Mouse (Mus musculus): ENCODE data around the gene Evi5. TPM values are rescaled to one million over a fixed set of nuclear protein-coding genes. Genes with fewer than 3 reads are reported as not detected.

Evi5 gene
- polyA plus RNA-seq, 1 experiment, result 16.5 TPM

GRCm38 (mm10) chr5:107831351-107831750, 43.6 kb downstream of the Evi5 start:
- no peak for TF ChIP-seq CTCF (IDR thresholded peaks at IDR 0.05; ENCODE audit: insufficient read depth, low read length)
- no peak for TF ChIP-seq POLR2A (IDR thresholded peaks at IDR 0.05; ENCODE audit: borderline replicate concordance, extremely low read depth, low read depth, low read length)
- Histone ChIP-seq H3K4me3 (replicated peaks; ENCODE audit: extremely low read depth, low read depth, low read length) (no peak overlapping the region), H3K4me1 (ENCODE audit: control insufficient read depth, insufficient read depth, low read length) (peaks cover 2% of the 10 kb centered on the region; the same call in 1 of the 2 replicates)
- DNase-seq, result no peak
- 85% methylated on average over 3 of the region's 3 CpGs for WGBS

DNA sequence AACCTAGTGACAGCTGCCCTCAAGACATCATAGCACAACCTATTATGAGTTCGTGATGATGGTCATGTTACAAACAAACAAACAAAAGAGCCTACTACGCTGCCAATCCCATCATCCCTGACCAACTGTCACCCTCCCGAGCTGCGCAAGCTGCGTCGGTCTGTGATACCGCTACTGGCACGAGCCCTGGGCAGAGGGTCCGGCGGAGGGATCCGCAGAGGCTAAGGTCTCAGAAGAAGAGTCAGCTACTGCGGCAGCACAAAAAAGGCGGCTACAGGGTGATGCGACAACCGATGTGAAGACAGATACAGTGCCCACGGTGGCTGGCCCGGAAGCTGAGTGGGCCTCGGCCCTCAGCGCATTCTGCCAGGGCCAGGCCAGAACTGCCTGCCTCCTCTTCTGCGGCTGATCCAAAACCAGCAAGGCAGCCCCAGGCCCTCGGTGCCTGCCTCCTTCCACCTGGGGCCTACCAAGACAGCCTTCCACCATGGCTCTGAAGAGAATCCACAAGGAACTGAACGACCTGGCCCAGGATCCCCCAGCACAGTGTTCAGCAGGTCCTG, 44.8 kb downstream of the Evi5 start, which contains the start of gene Ube2d2b:
TSS of gene Ube2d2b (plus strand) at position 102 of the 563 bp plus-strand sequence.
- Histone ChIP-seq H3K4me1 (ENCODE audit: control insufficient read depth, insufficient read depth, low read length) (peaks cover 5% of the 10 kb centered on the region; the same call in 1 of the 2 replicates), H3K4me3 (replicated peaks; ENCODE audit: extremely low read depth, low read depth, low read length) (no peak within 1 kb of the TSS)
- 94% methylated on average over 22 of the region's 22 CpGs for WGBS
- TF ChIP-seq CTCF (IDR thresholded peaks at IDR 0.05; ENCODE audit: insufficient read depth, low read length) (no peak), POLR2A (IDR thresholded peaks at IDR 0.05; ENCODE audit: borderline replicate concordance, extremely low read depth, low read depth, low read length) (no peak)
- no peak for DNase-seq

GRCm38 (mm10) chr5:107822521-107822920, 52.4 kb downstream of the Evi5 start:
- Histone ChIP-seq H3K4me1 (ENCODE audit: control insufficient read depth, insufficient read depth, low read length) (peaks cover 2% of the 10 kb centered on the region; the same call in 1 of the 2 replicates), H3K4me3 (replicated peaks; ENCODE audit: extremely low read depth, low read depth, low read length) (no peak overlapping the region)
- TF ChIP-seq CTCF (IDR thresholded peaks at IDR 0.05; ENCODE audit: insufficient read depth, low read length) (no peak), POLR2A (IDR thresholded peaks at IDR 0.05; ENCODE audit: borderline replicate concordance, extremely low read depth, low read depth, low read length) (no peak)
- DNase-seq, result no peak
- 94% methylated on average over 1 of the region's 1 CpGs for WGBS

DNA sequence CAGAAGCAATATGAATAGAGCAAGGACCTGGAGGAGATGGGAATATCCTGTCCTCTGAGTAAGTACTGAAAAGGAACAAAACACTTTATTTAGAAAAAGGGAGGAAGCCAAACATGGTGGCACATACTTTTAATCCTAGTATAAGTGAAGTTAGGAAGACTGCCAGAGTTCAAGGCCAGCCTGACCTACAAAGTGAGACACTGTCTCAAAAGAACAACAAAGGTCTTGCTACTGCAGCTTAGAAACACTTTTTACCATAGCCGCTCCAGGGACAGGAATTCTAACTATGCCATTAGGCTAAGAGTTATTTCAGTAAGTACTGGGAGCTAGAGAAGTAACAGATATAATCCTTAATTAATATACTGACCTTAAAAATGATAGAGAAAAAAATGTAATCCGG, 60.3 kb downstream of the Evi5 start:
- DNase-seq, result no peak
- H3K4me3 ChIP-seq (replicated peaks; ENCODE audit: extremely low read depth, low read depth, low read length), result no peak overlapping the region
- no peaks in the 10 kb centered on the region for H3K4me1 ChIP-seq (ENCODE audit: control insufficient read depth, insufficient read depth, low read length)
- TF ChIP-seq POLR2A (IDR thresholded peaks at IDR 0.05; ENCODE audit: borderline replicate concordance, extremely low read depth, low read depth, low read length) (no peak), CTCF (IDR thresholded peaks at IDR 0.05; ENCODE audit: insufficient read depth, low read length) (no peak)
- WGBS, result 71% methylated on average over 2 of the region's 2 CpGs

GRCm38 (mm10) chr5:107807496-107807895, 67.4 kb downstream of the Evi5 start:
- no peaks in the 10 kb centered on the region for H3K4me1 ChIP-seq (ENCODE audit: control insufficient read depth, insufficient read depth, low read length)
- 74% methylated on average over 4 of the region's 4 CpGs for WGBS
- DNase-seq, result no peak
- H3K4me3 ChIP-seq (replicated peaks; ENCODE audit: extremely low read depth, low read depth, low read length), result no peak overlapping the region
- TF ChIP-seq CTCF (IDR thresholded peaks at IDR 0.05; ENCODE audit: insufficient read depth, low read length) (no peak), POLR2A (IDR thresholded peaks at IDR 0.05; ENCODE audit: borderline replicate concordance, extremely low read depth, low read depth, low read length) (no peak)

DNA sequence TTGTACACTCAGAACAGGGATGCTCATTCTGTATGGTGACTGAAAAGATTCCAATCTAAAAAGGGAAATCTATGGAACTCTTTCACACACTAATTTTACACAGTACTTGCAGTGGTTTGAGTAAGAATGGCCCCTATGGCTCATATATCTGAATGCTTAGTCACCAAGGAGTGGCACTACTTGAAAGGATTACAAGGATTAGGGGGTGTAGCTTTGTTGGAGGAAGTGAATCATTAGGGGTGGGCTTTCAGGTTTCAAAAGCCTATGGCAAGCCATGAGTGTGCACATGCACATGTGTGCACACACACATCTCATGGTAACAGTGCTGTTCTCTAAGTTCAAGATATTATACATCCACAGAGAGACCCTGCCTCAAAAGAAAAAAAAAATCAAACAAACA, 72.3 kb downstream of the Evi5 start:
- H3K4me3 ChIP-seq (replicated peaks; ENCODE audit: extremely low read depth, low read depth, low read length), result no peak overlapping the region
- H3K4me1 ChIP-seq (ENCODE audit: control insufficient read depth, insufficient read depth, low read length), result no peaks in the 10 kb centered on the region
- no peak for DNase-seq
- TF ChIP-seq POLR2A (IDR thresholded peaks at IDR 0.05; ENCODE audit: borderline replicate concordance, extremely low read depth, low read depth, low read length) (no peak), CTCF (IDR thresholded peaks at IDR 0.05; ENCODE audit: insufficient read depth, low read length) (no peak)

DNA sequence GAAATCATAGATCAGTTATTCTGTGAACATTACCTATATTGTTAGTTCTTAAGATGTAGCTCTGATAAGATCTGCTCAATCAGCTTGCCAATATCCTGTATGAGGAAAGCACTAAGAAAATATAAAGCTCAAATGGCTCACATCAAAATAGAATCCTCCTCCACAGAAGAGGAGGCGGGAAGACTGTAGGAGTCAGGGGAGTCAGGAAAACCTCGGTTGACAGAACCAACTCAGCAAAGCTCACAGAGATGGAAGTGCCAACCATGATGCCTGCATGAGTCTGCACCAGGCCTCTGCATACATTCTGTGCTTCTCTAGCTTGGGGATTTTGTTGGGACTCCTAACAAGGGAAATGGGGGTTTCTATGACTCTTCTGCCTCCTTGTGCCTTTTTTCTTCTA, 73.7 kb downstream of the Evi5 start:
- no peak for DNase-seq
- WGBS, result 87% methylated on average over 2 of the region's 2 CpGs
- Histone ChIP-seq H3K4me3 (replicated peaks; ENCODE audit: extremely low read depth, low read depth, low read length) (no peak overlapping the region), H3K4me1 (ENCODE audit: control insufficient read depth, insufficient read depth, low read length) (no peaks in the 10 kb centered on the region)
- TF ChIP-seq CTCF (IDR thresholded peaks at IDR 0.05; ENCODE audit: insufficient read depth, low read length), result no peak
- no peak for TF ChIP-seq POLR2A (IDR thresholded peaks at IDR 0.05; ENCODE audit: borderline replicate concordance, extremely low read depth, low read depth, low read length)

DNA sequence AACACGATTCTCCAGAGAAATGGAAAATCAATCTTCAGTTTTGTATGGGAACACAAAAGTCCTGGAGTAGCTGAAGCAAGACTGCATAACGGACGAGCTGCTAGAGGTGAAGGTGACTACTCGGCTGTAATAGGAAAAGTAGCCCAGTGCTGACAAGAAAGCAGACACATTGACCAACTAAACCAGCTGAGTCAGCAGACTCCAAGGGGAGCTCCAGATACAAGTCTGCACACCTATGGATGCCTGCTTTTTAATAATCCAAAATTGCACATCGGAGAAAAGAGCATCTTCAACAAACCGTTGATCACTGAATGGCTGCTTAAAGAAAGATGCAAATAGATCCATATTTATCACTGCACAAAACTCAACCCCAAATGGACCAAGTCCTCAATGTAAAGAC, 76.6 kb downstream of the Evi5 start:
- TF ChIP-seq POLR2A (IDR thresholded peaks at IDR 0.05; ENCODE audit: borderline replicate concordance, extremely low read depth, low read depth, low read length), result no peak
- TF ChIP-seq CTCF (IDR thresholded peaks at IDR 0.05; ENCODE audit: insufficient read depth, low read length), result no peak
- no peak for DNase-seq
- no peak overlapping the region for H3K4me3 ChIP-seq (replicated peaks; ENCODE audit: extremely low read depth, low read depth, low read length)
- no peaks in the 10 kb centered on the region for H3K4me1 ChIP-seq (ENCODE audit: control insufficient read depth, insufficient read depth, low read length)
- 92% methylated on average over 6 of the region's 6 CpGs for WGBS

DNA sequence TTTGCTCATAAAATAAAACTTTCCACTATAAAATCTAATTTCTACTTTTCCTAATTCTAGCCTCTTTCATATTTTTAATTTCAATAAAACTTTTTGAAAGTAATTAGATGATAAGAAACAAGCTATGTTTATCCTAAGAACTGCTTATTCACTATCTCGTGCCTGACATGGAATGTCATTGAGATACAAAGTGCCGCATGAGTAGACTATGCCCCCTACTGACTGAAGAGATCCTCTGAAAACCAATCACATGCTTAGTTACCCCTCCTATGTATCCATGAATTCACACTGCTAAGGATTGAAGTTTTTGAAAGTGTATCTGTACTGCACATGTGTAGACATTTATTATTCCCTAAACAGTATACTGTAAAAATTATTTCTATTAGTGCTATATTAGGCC, 81.0 kb downstream of the Evi5 start:
- 17% methylated on average over 2 of the region's 2 CpGs for WGBS
- Histone ChIP-seq H3K4me3 (replicated peaks; ENCODE audit: extremely low read depth, low read depth, low read length) (no peak overlapping the region), H3K4me1 (ENCODE audit: control insufficient read depth, insufficient read depth, low read length) (no peaks in the 10 kb centered on the region; the same call in 1 of the 2 replicates)
- no peak for DNase-seq
- TF ChIP-seq POLR2A (IDR thresholded peaks at IDR 0.05; ENCODE audit: borderline replicate concordance, extremely low read depth, low read depth, low read length), result no peak
- TF ChIP-seq CTCF (IDR thresholded peaks at IDR 0.05; ENCODE audit: insufficient read depth, low read length), result no peak

GRCm38 (mm10) chr5:107793258-107793657, 81.6 kb downstream of the Evi5 start:
- peak; percentile 25 for DNase-seq
- H3K4me3 ChIP-seq (replicated peaks; ENCODE audit: extremely low read depth, low read depth, low read length), result no peak overlapping the region
- no peaks in the 10 kb centered on the region; the same call in 1 of the 2 replicates for H3K4me1 ChIP-seq (ENCODE audit: control insufficient read depth, insufficient read depth, low read length)
- TF ChIP-seq POLR2A (IDR thresholded peaks at IDR 0.05; ENCODE audit: borderline replicate concordance, extremely low read depth, low read depth, low read length), result no peak
- no peak for TF ChIP-seq CTCF (IDR thresholded peaks at IDR 0.05; ENCODE audit: insufficient read depth, low read length)
- WGBS, result 34% methylated on average over 3 of the region's 3 CpGs
